Mouse (Mus musculus) adrenal gland, postnatal 10 days (tissue): ENCODE measurements around the gene Eef1akmt1. TPM values are rescaled to one million over a fixed set of nuclear protein-coding genes. Genes with fewer than 3 reads are reported as not detected.

Experiments
- DNase-seq: peaks from one replicate; pipeline ENCODE4 v3.0.0; 2021; ENCODE audit warnings: mixed read lengths
- long read RNA-seq, 2 experiments: library from polyadenylated mRNA; stranded (forward); transcript quantifications; one replicate each; pipeline ENCODE4 v2.0.0; 2021
- total RNA-seq, 2 experiments: library from RNA; stranded (reverse); gene quantifications; 2 replicates each; pipeline ENCODE4 v1.2.3; 2021

The Eef1akmt1 gene
- 10 to 100 TPM; 32.3 to 34.6 TPM for total RNA-seq
- long read RNA-seq, experiment 1, transcript Eef1akmt1-201 (5 exons, 880 nt): major isoform, 20 of 31 reads
- long read RNA-seq, experiment 1, partial matches to known transcripts: 5 of 31 reads
- long read RNA-seq, experiment 1, other reads (novel, unspliced or antisense): 6 of 31 reads
- long read RNA-seq, experiment 2, transcript Eef1akmt1-201 (5 exons, 880 nt): major isoform, 23 of 28 reads
- long read RNA-seq, experiment 2, partial matches to known transcripts: 3 of 28 reads
- long read RNA-seq, experiment 2, other reads (novel, unspliced or antisense): 2 of 28 reads

GRCm38 (mm10) chr14:57571155-57572133 is at the start of gene Eef1akmt1:
Gene Eef1akmt1 (minus strand): TSS chr14:57571612.
- peak; percentile 99 for DNase-seq

DNA sequence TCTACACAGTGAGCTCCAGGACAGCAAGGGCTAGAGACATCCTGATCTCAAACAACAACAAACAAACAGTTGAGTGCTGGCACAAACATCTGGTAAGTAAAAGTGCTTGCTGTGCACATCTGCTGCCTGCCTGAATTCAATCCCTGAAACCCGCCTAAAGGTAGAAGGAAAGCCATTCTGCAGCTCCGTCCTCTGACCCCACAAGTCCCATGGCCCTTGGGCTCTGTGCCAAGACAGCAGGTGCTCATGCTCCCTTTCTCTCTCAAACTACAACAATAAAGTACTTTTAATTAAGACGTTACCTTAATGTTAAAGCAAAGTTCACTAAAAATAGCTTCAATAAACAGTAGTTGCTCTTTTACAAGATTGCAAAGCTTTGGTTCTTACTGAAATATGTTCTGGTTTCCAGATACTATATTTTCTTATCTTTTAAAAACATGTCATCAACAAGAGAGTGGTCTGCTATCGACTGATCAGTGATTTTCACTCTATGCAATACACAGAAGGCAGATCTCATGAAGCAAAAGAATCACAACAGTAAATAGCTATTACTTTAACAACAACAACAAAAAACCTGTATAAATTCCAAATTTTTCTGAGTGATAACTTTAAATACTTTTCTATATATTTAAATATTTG is 49.3 kb upstream of the Eef1akmt1 start:
- no peak for DNase-seq

DNA sequence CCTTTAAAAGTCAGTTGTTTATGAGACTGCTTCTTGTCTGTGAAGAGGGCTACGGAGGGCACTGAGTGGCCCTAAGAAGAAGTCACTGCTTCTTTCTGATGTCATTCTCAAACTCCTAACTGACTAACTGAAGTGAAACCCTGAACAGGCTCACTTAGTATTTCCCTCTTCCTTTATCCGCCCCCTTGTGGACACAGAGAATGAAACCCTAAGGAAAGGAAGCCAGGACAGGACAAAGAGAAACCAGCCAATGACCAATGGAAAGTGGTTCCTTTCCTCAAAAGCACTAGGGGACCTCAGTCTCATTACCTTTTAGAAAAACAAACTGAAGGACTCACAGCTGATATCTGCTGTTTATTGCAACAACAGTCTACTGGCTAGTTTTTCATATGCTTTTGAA is 48.1 kb upstream of the Eef1akmt1 start:
- peak; percentile 59 for DNase-seq

DNA sequence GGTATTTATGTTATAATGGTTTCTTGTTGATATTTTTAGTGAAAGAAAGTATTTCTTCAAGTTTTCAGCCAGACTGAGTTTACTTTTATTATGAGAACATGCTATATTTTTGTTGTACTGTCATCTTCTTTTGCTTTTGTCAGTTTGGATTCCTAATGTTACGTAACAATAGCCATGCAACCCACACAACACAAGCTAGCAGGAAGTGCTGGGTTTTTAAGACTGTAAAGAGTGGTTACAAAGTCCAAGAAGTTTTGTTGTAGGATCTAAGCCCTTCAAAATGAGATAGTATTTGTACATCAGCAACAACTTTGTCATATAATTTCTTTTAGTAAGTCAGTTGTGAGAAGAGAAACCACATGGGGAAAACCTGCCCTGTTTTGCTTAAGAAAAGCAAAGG is 46.3 kb upstream of the Eef1akmt1 start:
- DNase-seq: no peak

DNA sequence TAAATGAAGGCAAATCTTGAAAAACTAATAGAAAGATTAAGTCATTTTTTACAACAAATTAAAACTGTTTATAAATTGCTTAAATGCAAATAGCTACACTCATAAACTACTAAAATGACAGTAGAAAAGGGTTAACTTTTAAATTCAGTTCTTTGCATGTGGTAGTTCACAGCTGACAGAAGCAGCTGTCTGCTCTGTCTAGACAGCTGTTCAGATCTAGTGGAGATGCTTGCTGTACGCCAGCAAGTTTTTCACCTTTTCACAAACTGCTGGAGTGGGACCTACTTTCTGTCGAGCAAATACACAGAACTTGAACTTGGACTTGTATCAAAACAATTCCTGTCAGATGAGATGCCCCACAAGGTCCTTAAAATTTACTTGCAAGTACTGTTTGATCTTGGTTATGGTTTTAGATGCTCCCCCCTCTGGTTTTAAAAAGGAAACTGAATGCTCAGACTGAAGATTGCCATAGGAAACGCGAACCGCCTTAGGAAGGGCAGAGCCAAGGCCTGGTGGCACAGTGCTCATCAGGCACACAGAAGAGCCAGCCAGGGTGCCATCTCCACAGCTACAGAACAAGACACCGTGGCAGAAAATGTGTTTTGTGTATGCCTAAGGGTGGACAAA is 45.0 kb upstream of the Eef1akmt1 start:
- DNase-seq: no peak

- DNase-seq: no peak
Observed at GRCm38 (mm10) chr14:57615828-57616227, 44.4 kb upstream of the Eef1akmt1 start.

- DNase-seq: no peak
Observed at GRCm38 (mm10) chr14:57611034-57611433, 39.6 kb upstream of the Eef1akmt1 start.

DNA sequence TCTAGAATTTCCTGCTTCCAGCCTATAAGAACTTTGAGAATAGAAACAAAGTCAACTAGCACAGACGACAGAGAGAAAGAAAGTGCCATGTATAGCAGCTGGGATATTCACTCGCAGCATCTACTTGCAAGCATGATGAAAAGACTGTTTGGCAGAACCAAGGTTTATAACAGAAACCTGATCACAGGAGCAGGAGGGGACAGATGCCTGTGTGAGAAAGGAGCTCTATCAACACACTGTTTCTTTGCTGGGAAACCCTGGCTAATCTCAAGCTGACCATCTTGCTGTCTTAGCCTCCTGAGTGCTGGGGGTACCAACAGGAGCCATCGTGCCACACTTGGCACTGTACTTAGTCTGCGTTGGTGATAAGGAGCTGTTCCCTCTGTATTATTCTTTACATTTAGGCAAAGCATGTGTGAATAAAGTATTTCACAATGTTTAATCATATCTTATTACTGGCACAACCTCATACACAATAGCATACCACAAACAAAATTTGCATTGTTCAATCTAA is 38.5 kb upstream of the Eef1akmt1 start:
- no peak for DNase-seq

- peak; percentile 98 for DNase-seq
Observed at GRCm38 (mm10) chr14:57607500-57607899, 36.1 kb upstream of the Eef1akmt1 start.

GRCm38 (mm10) chr14:57606663-57607365 is 35.4 kb upstream of the Eef1akmt1 start:
- no peak for DNase-seq

DNA sequence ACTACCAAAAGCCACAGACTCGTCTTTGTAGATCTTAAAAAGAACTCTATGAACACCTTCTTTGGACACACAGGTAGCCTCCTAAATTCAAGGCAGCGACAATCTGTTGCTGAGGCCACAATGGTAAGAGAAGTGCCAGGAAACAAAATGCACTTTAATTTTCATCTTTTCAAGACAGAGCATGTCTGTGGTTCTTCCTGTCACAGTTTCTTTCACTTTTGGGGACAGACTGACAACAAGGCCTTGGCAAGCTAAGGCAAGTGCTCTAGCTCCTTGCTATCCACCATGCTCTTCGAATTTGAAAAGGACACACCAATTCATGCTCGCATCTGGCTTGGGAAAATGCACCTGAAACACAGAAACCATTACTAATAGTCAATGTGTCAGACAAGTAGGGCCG is 21.9 kb upstream of the Eef1akmt1 start:
- DNase-seq: no peak

- no peak for DNase-seq
Observed at GRCm38 (mm10) chr14:57591830-57592229, 20.4 kb upstream of the Eef1akmt1 start.

DNA sequence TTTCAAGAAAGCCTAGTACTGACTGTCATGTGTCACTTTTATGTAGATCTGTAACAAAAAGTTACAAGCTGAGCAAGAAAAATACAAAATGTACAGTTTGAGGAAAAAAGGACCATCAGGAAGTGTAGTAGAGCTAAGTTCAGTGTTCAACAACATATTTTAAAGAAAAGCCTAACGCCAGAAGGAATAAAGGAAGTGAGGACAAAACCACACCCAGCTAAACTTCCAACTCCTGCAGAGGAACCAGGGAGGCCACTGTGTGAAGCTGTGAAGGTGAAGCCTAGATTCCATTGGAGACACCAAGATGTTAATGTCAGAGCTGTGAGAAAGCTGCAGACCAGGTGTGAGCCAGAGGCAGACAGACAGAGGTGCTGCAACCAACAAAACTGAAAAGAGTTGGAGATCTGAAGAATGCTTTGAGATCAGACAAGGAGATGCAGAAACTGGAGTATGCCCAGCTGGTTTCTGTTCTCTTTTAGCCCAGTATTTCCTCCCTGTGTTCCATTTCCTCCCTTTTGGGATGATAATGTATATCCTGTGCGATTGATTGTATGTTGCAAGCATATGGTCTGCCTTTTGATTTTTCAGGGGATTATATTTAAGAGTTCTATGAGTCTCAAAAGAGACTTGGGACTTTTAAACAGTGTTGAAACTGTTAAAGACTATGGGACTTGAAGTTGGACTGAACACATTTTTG is 5.1 kb upstream of the Eef1akmt1 start:
- DNase-seq: no peak

DNA sequence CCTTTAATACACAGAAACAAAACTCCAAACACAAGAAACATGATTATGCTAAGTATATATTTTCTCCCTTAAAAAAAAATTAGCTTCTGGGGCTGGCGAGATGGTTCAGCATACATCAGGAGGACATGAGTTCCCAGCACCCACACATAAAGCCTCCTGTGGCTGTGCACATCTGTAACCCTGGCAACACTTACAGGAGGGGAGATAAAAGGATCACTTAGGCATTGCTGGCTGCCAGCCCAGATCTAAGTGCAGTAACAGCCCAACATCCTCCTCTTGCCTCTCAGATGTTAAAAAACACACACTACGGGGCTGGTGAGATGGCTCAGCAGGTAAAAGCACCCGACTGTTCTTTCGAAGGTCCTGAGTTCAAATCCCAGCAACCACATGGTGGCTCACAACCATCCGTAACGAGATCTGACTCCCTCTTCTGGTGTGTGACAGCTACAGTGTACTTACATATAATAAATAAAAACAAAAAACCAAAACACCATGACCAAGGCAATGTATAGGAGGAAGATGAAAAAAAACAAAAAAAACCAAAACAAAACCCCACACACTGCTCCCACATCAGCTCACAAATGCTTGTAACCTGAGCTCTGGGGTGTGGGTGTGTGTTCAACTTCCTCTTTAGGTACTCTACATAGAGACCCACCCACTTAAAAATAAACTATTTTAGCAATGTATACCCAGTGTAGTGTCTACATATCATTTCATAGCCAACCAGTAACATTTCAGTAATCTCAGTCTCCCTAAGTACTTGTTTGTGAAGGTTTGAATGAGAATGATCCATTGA is 3.6 kb upstream of the Eef1akmt1 start:
- DNase-seq: no peak

DNA sequence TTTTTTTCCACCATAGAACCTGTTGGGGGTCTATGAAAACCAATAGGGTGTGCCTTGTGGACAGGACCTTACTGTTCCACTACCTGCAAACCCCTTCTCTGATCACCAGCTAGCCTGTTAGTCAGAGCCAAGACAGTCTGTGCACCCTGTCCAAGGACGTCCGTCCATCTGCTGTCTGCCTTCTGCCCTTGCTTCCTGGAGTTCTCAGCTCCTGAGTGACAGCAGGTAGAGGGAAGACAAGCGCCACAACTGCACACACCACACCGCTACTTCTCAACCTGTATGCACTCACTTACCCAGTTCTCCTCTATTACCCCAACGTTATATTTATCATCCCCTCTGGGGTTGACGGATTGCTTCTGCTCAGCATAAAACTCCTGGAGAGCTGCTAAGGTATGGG is 5.8 kb downstream of the Eef1akmt1 start:
- no peak for DNase-seq

DNA sequence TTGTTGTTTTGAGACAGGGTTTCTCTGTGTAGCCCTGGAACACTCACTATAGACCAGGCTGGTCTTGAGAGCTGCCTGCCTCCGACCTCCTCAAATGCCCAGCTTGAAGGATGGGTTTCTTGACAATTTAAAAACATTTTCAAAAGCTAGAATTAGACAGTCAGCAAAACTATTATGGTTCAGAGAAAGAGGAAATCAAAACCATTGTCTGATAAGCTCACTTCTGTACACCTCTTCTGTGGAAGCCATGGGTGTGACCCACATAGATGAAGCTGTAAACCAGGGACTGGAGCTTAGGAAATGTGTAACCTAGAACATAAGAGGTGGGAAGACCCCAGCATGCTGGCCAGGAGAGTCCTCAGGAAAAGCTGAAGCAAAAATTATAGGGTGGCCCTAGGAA is 14.5 kb downstream of the Eef1akmt1 start:
- DNase-seq: no peak

DNA sequence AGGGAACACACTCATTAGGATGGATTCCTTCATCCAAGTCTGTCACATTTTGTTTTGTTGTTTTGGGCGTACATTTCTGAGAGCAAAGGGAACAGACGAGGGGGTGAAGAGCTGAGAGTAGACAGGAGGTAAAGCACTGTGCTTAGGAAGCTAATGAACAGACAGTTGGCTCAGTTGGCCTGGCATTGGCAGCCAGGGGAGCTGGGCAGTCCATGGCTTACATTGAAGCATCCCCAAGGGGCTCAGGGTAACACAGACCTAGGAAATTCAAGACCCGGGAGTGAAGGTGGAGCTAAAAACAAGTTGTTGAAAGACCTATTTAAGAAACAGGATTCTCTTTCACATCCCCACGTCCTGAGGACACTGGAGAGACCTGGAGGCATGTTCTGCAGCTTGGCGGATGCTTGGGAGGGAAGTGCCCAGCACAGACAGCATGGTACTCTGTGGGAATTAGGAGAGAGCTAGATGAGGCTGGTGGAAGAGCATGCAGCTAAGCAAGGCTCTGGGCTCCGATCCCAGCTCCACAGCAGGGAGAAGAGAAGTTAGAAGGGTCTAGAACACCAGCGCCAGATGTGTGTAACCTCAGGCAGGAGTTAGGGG is 15.8 kb downstream of the Eef1akmt1 start:
- DNase-seq: no peak

- DNase-seq: no peak
Observed at GRCm38 (mm10) chr14:57554434-57554833, 17.0 kb downstream of the Eef1akmt1 start.

DNA sequence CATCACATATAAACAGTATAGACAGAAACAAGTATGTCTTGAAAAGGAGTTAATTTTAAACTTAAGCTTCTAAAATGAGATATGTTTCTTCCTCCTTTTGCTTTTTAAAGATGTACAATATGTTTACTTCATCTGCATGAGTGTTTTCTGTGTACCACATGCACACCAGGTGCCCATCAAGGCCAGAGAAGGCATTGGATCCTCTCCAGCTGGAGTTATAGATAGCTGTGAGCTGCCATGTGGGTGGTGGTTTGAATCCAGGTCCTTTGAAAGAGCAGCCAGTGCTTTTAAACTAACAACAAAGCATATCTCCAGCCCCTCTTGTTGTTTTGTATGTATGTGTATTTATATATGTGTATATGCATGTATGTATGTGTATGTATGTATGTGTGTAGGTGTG is 18.5 kb downstream of the Eef1akmt1 start:
- no peak for DNase-seq

- DNase-seq: no peak
Observed at GRCm38 (mm10) chr14:57547062-57547461, 24.4 kb downstream of the Eef1akmt1 start.
